Mouse (Mus musculus) hematopoietic stem cell, adult 5-6 weeks (primary cell): ENCODE measurements around the gene Stra6. TPM values are rescaled to one million over a fixed set of nuclear protein-coding genes. Genes with fewer than 3 reads are reported as not detected.
A peak's percentile ranks its signal among the peaks of the same experiment; 100 is the strongest.

Experiments used
- ATAC-seq, 2 experiments: fragments of 125-278 bp in 1 of 2; replicated peaks in 1 of 2; 2 replicates each; pipeline ENCODE4 v1.8.0; 2016 to 2017; ENCODE audit warnings: inconsistent platforms in 2 of 2, mild to moderate bottlenecking in 2 of 2, moderate number of reproducible peaks in 2 of 2, low read depth in 1 of 2, moderate TSS enrichment in 1 of 2; ENCODE audit not compliant: low FRiP score in 2 of 2, poor library complexity in 2 of 2, severe bottlenecking in 2 of 2, insufficient read depth in 1 of 2, low TSS enrichment in 1 of 2
- total RNA-seq: library from RNA; stranded (forward); fragments of 172-1452, 232-1000 nt; gene quantifications from 2 replicates; pipeline ENCODE4 v1.2.3, GENCODE M21; 2017

The Stra6 gene
- not detected in 2 replicates for total RNA-seq

GRCm38 (mm10) chr9:58063531-58063930, at the start of gene Stra6:
TSS of gene Stra6 (plus strand) at chr9:58063788.
- ATAC-seq, result no peak

DNA sequence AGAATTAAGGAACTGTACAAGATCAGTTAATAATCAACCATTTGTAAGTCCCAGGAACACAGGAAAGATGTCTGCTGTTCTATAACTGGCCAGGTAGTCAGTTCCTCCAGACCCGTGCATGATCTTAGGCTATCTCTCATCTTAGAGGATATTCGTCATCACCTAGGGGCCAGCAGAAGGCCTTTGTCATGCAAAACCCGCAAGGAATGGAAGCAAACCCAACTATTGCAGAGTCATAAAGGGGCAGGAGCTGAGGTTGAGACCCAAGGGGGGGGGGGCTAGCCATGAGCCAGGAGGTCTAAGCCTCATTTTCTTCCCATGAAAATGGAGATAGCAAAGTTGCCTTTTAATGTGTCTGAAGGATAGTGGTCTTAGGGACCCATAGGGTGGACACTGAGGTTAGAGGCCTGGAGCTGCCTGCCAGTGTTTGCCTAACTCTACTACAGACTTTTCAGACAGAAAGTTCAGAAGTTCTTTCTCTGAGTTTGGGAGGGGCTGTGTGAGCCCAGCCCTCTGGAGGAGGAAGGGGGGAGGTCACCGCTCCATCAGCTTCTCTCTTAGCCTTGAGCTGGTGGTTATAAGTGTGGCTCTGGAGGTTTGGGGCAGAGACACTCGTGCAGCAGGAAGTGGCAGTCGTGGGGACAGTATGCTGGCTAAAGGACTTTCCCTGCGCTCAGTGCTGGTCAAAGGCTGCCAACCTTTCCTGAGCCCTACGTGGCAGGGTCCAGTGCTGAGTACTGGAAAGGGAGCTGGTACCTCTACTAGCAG, 49.0 kb upstream of the Stra6 start:
- peak; percentile 64 to 65 for ATAC-seq

DNA sequence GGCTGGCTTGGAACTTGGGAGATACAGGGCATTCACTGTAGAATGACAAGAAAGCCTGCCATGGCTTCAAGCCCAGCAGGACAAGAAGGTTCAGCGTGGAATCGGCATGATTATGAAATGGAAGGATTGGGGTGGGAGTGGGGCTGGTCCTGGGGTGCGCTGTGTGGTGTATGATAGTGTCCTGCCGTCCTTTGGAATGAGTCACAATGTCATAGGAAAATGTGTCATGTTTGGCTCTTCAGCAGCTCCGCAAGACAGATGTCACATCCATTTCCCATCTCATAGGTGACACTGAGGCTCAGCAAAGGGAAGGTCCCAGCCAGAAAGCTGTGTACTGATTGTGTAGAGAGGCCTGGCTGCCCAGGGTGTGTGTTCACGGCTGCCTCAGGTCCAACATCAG, 47.7 kb upstream of the Stra6 start:
- no peak for ATAC-seq

DNA sequence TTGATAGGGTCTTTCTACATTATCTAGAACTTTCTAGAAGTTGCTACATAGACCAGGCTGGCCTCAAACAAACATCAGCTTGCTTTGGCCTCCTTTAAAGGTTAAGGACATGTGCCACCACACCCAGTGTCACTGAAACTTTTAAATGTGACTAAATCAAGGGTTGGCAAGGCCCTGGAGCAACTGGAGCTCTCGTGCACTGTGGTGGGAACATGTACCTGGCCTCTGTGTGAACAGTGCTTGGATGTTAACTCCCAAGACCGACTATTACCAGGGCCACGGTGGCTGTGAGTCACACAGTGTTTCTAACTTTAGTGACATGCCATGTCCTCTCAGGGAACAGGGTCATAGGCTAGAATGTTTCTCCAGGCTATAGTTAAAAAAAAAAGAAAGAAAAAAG, 46.6 kb upstream of the Stra6 start:
- no peak for ATAC-seq

GRCm38 (mm10) chr9:58018385-58018784, 45.2 kb upstream of the Stra6 start:
- no peak for ATAC-seq

DNA sequence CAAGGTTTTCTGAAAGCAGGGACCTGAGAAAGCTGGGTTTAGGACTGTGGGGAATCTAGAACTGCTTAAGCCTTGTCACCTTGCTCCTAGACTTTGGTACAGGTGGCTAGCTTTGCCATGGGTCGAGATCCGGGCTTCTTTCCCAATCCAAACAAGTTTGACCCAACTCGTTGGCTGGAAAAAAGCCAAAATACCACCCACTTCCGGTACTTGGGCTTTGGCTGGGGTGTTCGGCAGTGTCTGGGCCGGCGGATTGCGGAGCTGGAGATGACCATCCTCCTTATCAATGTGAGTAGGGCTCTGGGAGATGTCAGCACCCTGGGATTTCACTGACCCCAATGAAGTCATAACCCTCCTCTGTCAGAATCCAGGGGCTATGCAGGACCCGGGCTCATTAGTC, 37.6 kb upstream of the Stra6 start:
- no peak for ATAC-seq

GRCm38 (mm10) chr9:58027426-58028180, 36.0 kb upstream of the Stra6 start:
- ATAC-seq, result no peak

- ATAC-seq, result no peak
Measured at GRCm38 (mm10) chr9:58028841-58029240, 34.7 kb upstream of the Stra6 start.

- ATAC-seq, result no peak
Measured at GRCm38 (mm10) chr9:58029635-58030034, 34.0 kb upstream of the Stra6 start.

DNA sequence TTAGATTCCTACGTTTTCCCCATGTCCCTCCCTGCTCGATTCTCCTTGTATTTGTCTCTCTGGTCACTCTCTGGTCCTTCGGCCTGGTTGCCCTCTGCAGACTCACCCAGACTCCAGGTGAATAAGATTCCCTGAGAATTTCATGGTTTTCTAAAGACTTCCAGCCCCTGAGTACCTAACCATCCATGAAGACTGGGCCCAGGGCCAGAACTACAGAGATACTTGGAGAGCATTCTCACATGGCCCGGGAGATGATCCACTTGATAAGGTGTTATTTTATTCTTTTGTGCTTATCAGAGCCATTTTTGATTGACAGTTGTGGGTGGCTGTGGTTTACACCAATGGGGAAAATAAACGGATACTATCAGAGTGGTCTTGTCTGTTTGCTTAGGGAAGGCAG, 31.7 kb upstream of the Stra6 start:
- no peak for ATAC-seq

GRCm38 (mm10) chr9:58035519-58035918, 28.1 kb upstream of the Stra6 start:
- ATAC-seq, result no peak

DNA sequence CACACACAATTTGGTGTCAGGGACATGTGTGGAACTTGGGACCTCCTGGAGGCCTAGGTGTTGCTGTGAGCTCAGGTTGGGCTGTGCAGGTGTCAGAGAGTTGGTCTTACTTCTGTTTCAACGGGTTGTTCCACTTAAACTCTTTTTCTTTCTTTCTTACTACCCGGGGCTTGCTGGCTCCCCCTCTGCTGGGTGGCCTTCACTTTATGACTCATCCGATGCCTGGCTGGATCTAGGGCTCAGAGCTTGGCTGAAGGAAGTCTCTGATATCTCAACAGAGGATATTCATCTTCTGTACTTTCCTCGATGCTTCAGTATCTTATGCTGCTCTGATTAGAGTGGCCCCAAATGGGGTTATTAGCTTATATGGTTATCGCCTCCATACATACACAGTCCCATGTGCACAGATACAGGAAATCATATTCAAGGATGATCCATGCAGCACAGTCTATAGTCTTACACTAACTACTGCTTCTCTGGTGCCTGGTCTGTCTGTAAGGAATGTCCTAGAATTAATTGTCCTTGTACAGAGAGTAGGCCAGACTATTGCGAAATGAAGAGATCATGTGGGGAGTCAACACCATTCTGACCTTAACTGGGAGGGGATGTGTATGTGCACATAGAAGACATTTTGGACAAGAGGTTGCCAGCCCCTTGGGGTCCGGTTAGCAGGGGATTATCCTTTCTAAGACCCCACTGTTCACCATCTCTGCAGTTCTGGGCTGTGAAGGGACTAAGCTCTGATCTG, 27.5 kb upstream of the Stra6 start:
- ATAC-seq, result no peak

DNA sequence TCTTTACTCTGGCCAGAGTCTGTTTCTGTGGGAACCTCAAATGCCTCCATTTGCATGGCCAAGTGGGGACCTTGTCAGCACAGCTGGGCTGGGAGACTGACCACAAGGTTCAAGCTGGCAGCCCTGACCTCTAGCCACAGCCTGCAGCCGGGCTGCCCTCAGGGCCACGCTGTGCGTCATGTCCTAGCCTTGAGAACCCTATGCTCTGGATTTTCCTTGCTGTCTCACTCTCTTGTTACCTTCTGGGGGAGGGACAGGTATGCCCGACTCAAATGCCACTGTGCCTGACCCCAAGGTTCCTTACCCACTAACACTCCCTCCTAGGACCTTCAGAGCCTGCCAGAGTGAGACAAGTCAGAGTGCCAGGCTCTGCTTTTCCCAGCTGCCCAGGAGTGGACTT, 26.6 kb upstream of the Stra6 start:
- ATAC-seq, result no peak

DNA sequence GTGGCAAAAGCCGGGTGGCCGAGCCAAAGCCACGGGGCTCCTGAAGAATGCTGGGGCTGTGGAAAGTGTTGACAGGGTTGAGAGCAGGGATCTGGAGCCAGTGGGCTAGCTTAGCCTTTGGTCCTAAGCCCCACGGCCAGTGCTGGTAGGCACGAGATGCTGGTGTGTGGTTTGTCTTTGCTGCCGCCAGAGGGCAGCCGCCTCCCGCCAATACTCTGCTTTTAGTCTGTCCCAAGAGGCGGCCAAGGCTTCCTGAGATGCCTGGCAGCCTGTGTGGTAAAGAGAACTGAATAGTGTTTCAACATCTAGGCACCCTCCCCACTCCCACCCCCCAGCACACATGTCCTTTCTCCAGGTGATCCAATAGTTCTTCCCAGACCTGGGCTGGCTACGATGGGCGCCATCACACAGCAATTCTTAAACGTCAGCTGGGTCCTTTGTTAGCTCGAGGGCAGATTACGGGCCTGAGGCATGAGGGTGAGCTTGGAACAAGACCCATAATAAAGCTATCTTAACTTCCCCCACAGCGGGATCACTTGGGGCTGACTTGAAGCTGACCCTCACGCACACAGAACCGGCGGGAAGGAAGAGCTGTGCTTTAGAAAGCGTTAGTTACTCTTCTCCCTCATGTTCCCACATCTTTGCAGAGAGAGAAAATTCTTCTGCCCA, 25.0 kb upstream of the Stra6 start:
- ATAC-seq, result peak; percentile 80 to 81

GRCm38 (mm10) chr9:58040977-58041376, 22.6 kb upstream of the Stra6 start:
- no peak for ATAC-seq

DNA sequence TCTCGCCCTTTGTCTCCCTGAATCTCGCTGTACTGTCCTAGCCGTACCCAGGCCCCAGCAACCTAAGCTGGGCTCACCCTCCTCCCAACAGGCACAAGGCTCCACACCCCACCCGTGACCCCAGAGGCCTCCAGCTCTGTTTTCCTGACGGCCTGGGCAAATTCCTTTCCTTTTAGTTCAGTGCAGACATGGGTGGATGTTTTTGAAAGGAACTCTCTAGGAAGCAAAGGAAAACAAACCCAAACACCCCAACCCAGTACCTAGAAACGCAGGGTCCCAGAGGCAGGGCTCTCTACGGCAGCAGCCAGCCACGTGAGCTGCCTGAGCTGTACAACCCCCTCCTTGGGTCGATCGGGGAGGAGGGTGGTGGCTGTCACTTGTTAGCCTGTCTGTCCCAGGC, 21.2 kb upstream of the Stra6 start:
- ATAC-seq, result no peak

DNA sequence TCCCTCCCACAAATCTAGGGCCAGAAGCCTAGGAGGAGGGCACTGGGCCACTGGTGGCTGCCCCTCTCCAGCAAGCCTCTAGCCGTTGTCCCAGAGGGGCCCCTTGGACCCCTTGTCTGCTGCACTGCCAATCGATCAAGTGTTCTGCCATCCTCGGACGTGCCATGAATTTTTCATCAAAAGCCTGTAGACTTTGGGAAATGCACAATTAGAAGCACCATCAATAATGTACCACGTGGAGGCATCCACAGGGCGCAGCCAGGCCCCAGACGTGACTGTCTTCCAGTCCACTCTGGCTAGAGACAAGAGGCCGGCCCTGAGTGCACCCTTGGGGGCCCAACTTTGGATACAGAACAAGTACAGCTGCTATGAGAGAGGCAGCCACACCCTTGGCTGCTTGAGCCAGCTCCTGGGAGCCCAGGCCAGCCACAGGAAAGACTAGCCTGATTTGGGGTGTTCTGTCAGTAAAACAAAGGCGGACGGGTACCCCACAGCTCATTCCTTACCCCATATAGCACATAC, 20.0 kb upstream of the Stra6 start:
- no peak for ATAC-seq
